Mouse (Mus musculus): Measurements from ENCODE around the gene Bola1. TPM values are rescaled to one million over a fixed set of nuclear protein-coding genes. Genes with fewer than 3 reads are reported as not detected.
"Not testable (repeated sequence)": the region's sequence is repeated elsewhere in the genome, so short reads cannot be mapped to it uniquely, and the experiment has no call there.

Bola1 gene
- polyA plus RNA-seq, 1 experiment: 38.3 TPM

DNA sequence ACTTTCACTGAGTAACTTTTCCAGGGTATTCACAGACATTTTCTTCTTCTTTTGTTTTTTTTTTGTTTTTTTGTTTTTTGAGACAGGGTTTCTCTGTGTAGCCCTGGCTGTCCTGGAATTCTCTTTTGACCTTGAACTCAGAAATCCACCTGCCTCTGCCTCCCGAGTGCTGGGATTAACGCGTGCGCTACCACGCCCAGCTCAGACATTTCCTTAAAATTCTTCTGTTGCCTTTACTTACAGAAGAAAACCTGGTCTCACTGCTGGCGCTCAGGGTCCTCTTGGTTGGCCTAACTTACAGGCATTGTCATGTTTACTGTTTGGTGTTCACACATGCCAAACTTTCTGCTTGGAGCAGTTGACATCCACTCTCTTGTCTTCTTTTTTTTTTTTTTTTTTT, 44.3 kb downstream of the Bola1 start:
- Histone ChIP-seq H3K27ac (ENCODE audit: control insufficient read depth, insufficient read depth, low read depth, low read length) (no peak overlapping the region), H3K4me1 (ENCODE audit: control insufficient read depth, insufficient read depth, low read length) (no peaks in the 10 kb centered on the region; the same call in none of the 2 replicates), H3K4me3 (ENCODE audit: control insufficient read depth, low read depth, low read length) (no peak overlapping the region), H3K27me3 (ENCODE audit: control insufficient read depth, insufficient read depth, low read length) (no peaks in the 10 kb centered on the region), H3K36me3 (ENCODE audit: control insufficient read depth, insufficient read depth, low read length) (peaks cover 11% of the 10 kb centered on the region)
- TF ChIP-seq POLR2A (IDR thresholded peaks at IDR 0.05; ENCODE audit: control insufficient read depth, low read depth, low read length): no peak
- no peak for TF ChIP-seq CTCF (IDR thresholded peaks at IDR 0.05; ENCODE audit: control insufficient read depth, insufficient read depth, insufficient replicate concordance, low read depth, low read length)

DNA sequence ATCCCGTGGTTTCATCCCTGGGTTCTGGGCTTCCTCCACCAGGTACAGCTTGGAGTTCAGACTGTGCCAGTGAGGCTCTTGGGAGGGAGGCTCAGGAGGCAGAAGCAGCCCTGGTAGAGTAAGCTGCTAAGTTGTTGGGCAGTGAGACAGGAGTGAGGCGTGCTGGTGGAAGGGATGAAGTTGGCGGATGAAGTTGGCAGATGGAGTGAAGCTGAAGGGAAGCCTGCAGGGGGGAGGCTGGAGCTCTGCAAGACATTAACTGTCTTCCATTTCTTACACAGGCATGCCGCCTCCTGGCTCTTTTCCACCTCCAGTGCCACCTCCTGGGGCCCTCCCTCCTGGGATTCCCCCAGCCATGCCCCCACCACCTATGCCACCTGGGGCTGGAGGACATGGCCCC, 45.5 kb downstream of the Bola1 start:
- H3K27me3 ChIP-seq (ENCODE audit: control insufficient read depth, insufficient read depth, low read length); H3K4me1 ChIP-seq (ENCODE audit: control insufficient read depth, insufficient read depth, low read length); H3K27ac ChIP-seq (ENCODE audit: control insufficient read depth, insufficient read depth, low read depth, low read length): not testable (repeated sequence)
- Histone ChIP-seq H3K4me3 (ENCODE audit: control insufficient read depth, low read depth, low read length) (peak overlapping the region; percentile 74), H3K36me3 (ENCODE audit: control insufficient read depth, insufficient read depth, low read length) (peaks cover 13% of the 10 kb centered on the region)

DNA sequence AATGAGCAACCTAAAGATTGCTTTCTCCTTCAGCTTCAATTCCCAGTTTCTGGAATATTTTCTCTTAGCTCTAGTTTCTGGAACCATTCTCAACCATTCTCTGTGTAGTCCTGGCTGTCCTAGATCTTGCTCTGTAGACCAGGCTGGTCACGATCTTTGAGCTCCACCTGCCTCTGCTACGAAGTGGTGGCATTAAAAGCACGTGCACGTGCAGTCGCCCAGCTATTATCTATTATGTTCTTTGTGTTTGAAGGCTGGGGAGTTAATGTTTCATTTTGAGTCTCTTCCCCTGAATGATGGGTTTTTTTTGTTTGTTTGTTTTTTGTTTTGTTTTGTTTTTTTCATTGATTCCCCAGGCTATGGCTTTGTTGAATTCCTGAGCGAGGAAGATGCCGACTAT, 46.3 kb downstream of the Bola1 start:
- Histone ChIP-seq H3K4me3 (ENCODE audit: control insufficient read depth, low read depth, low read length) (peak overlapping the region; percentile 98), H3K36me3 (ENCODE audit: control insufficient read depth, insufficient read depth, low read length) (peaks cover 13% of the 10 kb centered on the region), H3K4me1 (ENCODE audit: control insufficient read depth, insufficient read depth, low read length) (no peaks in the 10 kb centered on the region; the same call in none of the 2 replicates), H3K27ac (ENCODE audit: control insufficient read depth, insufficient read depth, low read depth, low read length) (no peak overlapping the region), H3K27me3 (ENCODE audit: control insufficient read depth, insufficient read depth, low read length) (no peaks in the 10 kb centered on the region)
- no peak for TF ChIP-seq CTCF (IDR thresholded peaks at IDR 0.05; ENCODE audit: control insufficient read depth, insufficient read depth, insufficient replicate concordance, low read depth, low read length)

DNA sequence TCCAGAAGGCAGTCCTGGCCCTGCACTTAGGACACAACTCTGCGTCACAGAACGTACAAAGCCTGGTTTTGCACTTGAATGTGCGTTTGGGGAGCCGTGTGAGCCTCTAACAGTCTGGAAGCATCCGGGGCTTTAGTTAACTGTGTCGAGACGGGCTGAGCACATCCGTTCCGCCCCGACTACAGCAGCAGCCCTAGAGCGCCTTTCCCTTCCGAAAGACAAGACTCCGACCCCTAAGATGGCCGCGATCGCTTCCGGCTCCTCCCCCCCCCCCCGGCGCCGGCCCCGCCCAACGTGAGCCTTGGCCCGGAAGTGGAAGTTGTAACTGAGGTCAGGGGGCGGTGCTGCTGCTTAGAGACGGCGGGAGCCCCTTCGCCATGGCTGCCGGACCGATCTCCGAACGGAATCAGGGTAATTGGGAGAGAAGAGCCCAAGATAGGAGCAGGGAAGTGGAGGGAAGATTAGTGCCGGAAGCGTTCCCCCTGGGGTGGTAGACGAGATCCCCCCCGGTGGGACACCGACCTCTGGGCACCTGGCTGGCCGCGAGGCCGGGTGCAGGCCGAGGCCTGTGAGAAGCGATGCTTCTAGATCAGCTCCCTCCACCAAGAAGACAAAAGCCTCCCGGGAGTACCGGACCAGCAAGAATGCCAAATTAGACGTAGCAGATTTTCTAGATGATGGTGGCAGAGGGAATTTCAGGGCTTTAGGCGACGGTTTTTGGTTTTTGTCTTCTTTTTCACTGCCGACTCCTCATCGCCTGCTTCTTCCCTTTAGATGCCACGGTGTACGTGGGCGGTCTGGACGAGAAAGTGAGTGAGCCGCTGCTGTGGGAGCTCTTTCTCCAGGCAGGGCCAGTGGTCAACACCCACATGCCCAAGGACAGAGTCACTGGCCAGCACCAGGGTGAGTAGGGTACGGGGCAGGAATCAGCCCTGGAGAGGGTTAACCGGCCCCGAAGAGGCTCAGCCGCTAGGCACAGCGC, 47.0 kb downstream of the Bola1 start, which contains the start of gene Sf3b4:
Sf3b4 (plus strand) TSS at position 136 of the 982 bp plus-strand sequence.
- Histone ChIP-seq H3K36me3 (ENCODE audit: control insufficient read depth, insufficient read depth, low read length) (peaks cover 12% of the 10 kb centered on the region), H3K4me1 (ENCODE audit: control insufficient read depth, insufficient read depth, low read length) (no peaks in the 10 kb centered on the region; the same call in none of the 2 replicates), H3K27me3 (ENCODE audit: control insufficient read depth, insufficient read depth, low read length) (no peaks in the 10 kb centered on the region), H3K4me3 (ENCODE audit: control insufficient read depth, low read depth, low read length) (peak within 1 kb of the TSS; percentile 98), H3K27ac (ENCODE audit: control insufficient read depth, insufficient read depth, low read depth, low read length) (peak within 1 kb of the TSS; percentile 89)
- peak; percentile 97 for TF ChIP-seq POLR2A (IDR thresholded peaks at IDR 0.05; ENCODE audit: control insufficient read depth, low read depth, low read length)
- TF ChIP-seq CTCF (IDR thresholded peaks at IDR 0.05; ENCODE audit: control insufficient read depth, insufficient read depth, insufficient replicate concordance, low read depth, low read length): no peak

DNA sequence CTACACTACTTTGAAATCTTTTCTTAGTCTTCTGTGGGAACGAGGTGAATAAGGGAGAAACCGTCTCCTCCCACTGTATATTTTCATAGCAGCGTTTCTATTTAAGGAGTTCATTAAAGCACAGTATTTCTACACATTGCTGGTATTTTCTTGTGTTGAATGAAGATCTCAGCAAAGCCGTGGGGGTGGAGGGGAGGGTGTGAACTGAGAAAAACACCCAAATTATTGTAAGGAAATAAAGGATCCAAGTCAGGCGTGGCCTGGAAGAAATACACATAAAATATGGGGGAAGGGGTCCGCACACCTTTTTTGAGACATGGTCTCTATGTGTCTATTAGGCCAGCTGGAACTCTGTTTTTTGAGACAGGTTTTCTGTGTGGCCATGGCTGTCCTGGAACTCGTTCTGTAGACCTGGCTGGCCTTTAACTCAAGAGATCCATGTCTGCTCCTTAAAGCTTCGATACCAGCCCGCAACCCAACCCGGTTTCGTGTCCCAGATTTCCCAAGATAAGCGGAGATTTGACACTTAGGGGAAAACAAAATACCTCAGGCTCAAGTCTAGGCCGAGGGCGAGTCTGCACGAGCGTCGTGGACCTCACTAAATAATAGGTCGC, 47.8 kb downstream of the Bola1 start:
- Histone ChIP-seq H3K27ac (ENCODE audit: control insufficient read depth, insufficient read depth, low read depth, low read length) (peak overlapping the region; percentile 89), H3K36me3 (ENCODE audit: control insufficient read depth, insufficient read depth, low read length) (peaks cover 10% of the 10 kb centered on the region), H3K4me1 (ENCODE audit: control insufficient read depth, insufficient read depth, low read length) (no peaks in the 10 kb centered on the region; the same call in none of the 2 replicates), H3K27me3 (ENCODE audit: control insufficient read depth, insufficient read depth, low read length) (no peaks in the 10 kb centered on the region), H3K4me3 (ENCODE audit: control insufficient read depth, low read depth, low read length) (peak overlapping the region; percentile 98)
- TF ChIP-seq CTCF (IDR thresholded peaks at IDR 0.05; ENCODE audit: control insufficient read depth, insufficient read depth, insufficient replicate concordance, low read depth, low read length) (no peak), POLR2A (IDR thresholded peaks at IDR 0.05; ENCODE audit: control insufficient read depth, low read depth, low read length) (no peak)

DNA sequence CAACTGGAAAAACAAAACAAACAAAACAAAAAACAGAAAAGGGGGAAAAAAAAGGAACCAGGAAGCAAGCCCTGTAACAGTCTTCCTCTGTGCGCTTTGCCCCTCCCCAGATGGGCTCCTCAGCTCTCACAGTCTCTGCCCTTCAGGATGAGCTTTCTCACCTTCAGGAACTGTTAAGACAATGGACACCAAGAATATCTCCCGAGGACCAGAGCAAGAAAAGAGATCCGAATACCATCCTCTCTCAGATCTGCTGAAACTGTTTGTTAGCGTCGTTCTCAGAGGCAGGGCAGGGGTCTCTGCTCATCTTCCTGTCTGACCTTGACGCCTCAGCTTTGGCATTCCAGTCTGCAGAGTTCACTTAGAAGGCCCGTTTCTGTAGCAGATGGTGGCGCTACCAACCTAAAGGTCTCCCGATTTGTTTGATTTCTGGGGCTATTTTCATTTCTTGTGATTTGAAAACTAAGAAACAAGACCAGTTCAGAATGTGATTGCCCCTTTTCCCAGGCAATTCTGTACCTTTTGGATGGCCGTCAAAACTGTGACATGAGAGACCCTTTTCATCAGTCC, 48.4 kb downstream of the Bola1 start:
- H3K4me3 ChIP-seq (ENCODE audit: control insufficient read depth, low read depth, low read length): peak overlapping the region; percentile 98
- H3K27ac ChIP-seq (ENCODE audit: control insufficient read depth, insufficient read depth, low read depth, low read length): peak overlapping the region; percentile 89
- no peak for TF ChIP-seq POLR2A (IDR thresholded peaks at IDR 0.05; ENCODE audit: control insufficient read depth, low read depth, low read length)
- no peak for TF ChIP-seq CTCF (IDR thresholded peaks at IDR 0.05; ENCODE audit: control insufficient read depth, insufficient read depth, insufficient replicate concordance, low read depth, low read length)
- H3K27me3 ChIP-seq (ENCODE audit: control insufficient read depth, insufficient read depth, low read length): no peaks in the 10 kb centered on the region
- peaks cover 10% of the 10 kb centered on the region for H3K36me3 ChIP-seq (ENCODE audit: control insufficient read depth, insufficient read depth, low read length)
- no peaks in the 10 kb centered on the region; the same call in none of the 2 replicates for H3K4me1 ChIP-seq (ENCODE audit: control insufficient read depth, insufficient read depth, low read length)

DNA sequence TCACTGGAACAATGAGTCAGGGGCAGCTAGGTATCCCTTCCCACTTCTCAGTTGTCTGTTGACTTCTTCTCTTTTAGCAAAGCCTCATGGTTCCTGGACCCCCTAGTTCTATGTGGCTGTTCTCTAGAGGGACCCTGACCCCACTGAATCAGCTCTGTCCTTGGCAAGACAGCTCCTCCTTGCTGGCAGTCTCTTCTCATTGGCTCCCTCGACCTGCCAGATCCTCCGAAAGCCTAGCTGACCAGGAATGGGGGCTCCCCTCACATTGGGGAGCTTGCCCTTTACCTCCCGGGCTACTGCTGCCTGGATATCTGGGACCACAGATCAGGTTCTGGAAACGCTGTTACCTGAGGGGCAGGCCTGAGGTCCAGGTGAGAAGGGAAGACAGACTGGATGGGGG, 49.2 kb downstream of the Bola1 start:
- H3K36me3 ChIP-seq (ENCODE audit: control insufficient read depth, insufficient read depth, low read length): peaks cover 8% of the 10 kb centered on the region
- no peak overlapping the region for H3K27ac ChIP-seq (ENCODE audit: control insufficient read depth, insufficient read depth, low read depth, low read length)
- no peaks in the 10 kb centered on the region for H3K27me3 ChIP-seq (ENCODE audit: control insufficient read depth, insufficient read depth, low read length)
- peak overlapping the region; percentile 50 for H3K4me3 ChIP-seq (ENCODE audit: control insufficient read depth, low read depth, low read length)
- TF ChIP-seq POLR2A (IDR thresholded peaks at IDR 0.05; ENCODE audit: control insufficient read depth, low read depth, low read length): no peak
- no peak for TF ChIP-seq CTCF (IDR thresholded peaks at IDR 0.05; ENCODE audit: control insufficient read depth, insufficient read depth, insufficient replicate concordance, low read depth, low read length)
- no peaks in the 10 kb centered on the region; the same call in none of the 2 replicates for H3K4me1 ChIP-seq (ENCODE audit: control insufficient read depth, insufficient read depth, low read length)

Data from testis, adult 2 months (tissue).